20 mouse cellular contexts compared by ENCODE assay signal in the genomic region with DNA sequence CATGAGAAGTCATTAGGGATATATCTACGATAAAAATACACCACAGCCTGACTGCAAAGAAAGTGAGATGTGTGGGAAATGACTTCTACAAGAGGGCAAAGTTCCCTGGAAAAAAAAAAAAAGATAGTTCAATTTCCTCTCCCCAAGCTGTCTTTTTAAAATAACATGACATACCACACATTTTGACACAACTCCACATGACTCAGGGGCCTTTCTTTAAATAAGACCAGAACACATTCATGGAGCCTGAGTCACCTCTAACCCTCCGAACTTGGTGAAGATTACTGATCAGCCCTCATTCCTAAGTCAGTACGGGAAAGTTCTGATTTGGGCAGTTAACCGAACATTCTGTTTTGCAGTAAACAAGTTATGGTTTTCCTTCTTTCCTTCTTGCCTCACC.
DNase-seq lines count a peak whose midpoint lies in the region; ATAC-seq and TF ChIP-seq lines count a peak whose summit lies in the region.
"Had no signal": no experiment of that assay in that cellular context is flagged by ENCODE, and none has a peak within 500 bp of the region (broad histone marks: within the 10 kb centered on the region; RNA-seq: fewer than 3 reads in every experiment).

No protein-coding gene starts in this region.

- 0 out of 2 replicates have a peak, but pooled peaks cover 6% of the 10 kb centered on the region for H3K4me1 ChIP-seq in heart, embryonic 10.5 days
- H3K4me1 ChIP-seq in testis, adult 2 months (ENCODE audit: control insufficient read depth, insufficient read depth, low read length): no peaks in the 10 kb centered on the region
- H3K4me1 ChIP-seq in intestine, postnatal 0 days (replicated peaks; ENCODE audit: control insufficient read depth, insufficient read depth, low read length): no peaks in the 10 kb centered on the region
- H3K4me1 ChIP-seq: hindbrain, embryonic 13.5 days; limb, embryonic 12.5 days; midbrain, embryonic 10.5 days had no signal

- ATAC-seq in intestine, postnatal 0 days: no peak
- ATAC-seq: liver, postnatal 0 days had no signal

- no peak overlapping the region for H3K4me3 ChIP-seq in heart, embryonic 10.5 days
- H3K4me3 ChIP-seq in testis, adult 2 months (ENCODE audit: control insufficient read depth, low read depth, low read length): no peak overlapping the region
- H3K4me3 ChIP-seq in intestine, postnatal 0 days (ENCODE audit: low read depth, low read length): no peak overlapping the region
- H3K4me3 ChIP-seq: erythroblast, embryonic 14.5 days; hindbrain, embryonic 13.5 days; limb, embryonic 12.5 days; midbrain, embryonic 10.5 days had no signal

- H3K9ac ChIP-seq in intestine, postnatal 0 days (ENCODE audit: low read depth, low read length): no peak overlapping the region
- H3K9ac ChIP-seq: hindbrain, embryonic 13.5 days; limb, embryonic 12.5 days; liver, postnatal 0 days had no signal

- no peaks in the 10 kb centered on the region for H3K9me3 ChIP-seq in heart, embryonic 10.5 days
- no peaks in the 10 kb centered on the region for H3K9me3 ChIP-seq in intestine, postnatal 0 days (ENCODE audit: control insufficient read depth)
- H3K9me3 ChIP-seq: hindbrain, embryonic 13.5 days; limb, embryonic 12.5 days; midbrain, embryonic 10.5 days had no signal

- H3K27ac ChIP-seq in heart, embryonic 10.5 days: no peak overlapping the region
- H3K27ac ChIP-seq in testis, adult 2 months (ENCODE audit: control insufficient read depth, insufficient read depth, low read depth, low read length): peak overlapping the region; percentile 36; the same call in 1 of the 2 replicates
- H3K27ac ChIP-seq in intestine, postnatal 0 days (ENCODE audit: low read depth, low read length): no peak overlapping the region
- H3K27ac ChIP-seq: hindbrain, embryonic 13.5 days; limb, embryonic 12.5 days; midbrain, embryonic 10.5 days had no signal

- TF ChIP-seq CTCF in testis, adult 2 months (IDR thresholded peaks at IDR 0.05; ENCODE audit: control insufficient read depth, insufficient read depth, insufficient replicate concordance, low read depth, low read length): no peak
- no peak for TF ChIP-seq CTCF in intestine, postnatal 0 days (IDR thresholded peaks at IDR 0.05; ENCODE audit: low read depth)

- WGBS in heart, embryonic 10.5 days: 31% methylated on average over 4 of the region's 4 CpGs
- WGBS in intestine, postnatal 0 days: 60% methylated on average over 4 of the region's 4 CpGs

- no peaks in the 10 kb centered on the region for H3K27me3 ChIP-seq in heart, embryonic 10.5 days (ENCODE audit: insufficient read depth, poor library complexity, severe bottlenecking)
- H3K27me3 ChIP-seq in testis, adult 2 months (ENCODE audit: control insufficient read depth, insufficient read depth, low read length): no peaks in the 10 kb centered on the region
- no peaks in the 10 kb centered on the region for H3K27me3 ChIP-seq in intestine, postnatal 0 days (replicated peaks; ENCODE audit: control insufficient read depth, insufficient read depth, low read length)
- H3K27me3 ChIP-seq: hindbrain, embryonic 13.5 days; limb, embryonic 12.5 days had no signal

- DNase-seq in heart, adult 11 months: peak; percentile 92
- DNase-seq in heart, embryonic 10.5 days (ENCODE audit: low spot score): no peak
- no peak for DNase-seq in testis, postnatal 14 days (ENCODE audit: low spot score)
- peak; percentile 33 for DNase-seq in embryo, embryonic 11 days
- DNase-seq in yolk sac, embryonic 10.5 days (ENCODE audit: low spot score): peak; percentile 4
- DNase-seq in layer of hippocampus, adult 11-12 months (ENCODE audit: low spot score): no peak
- DNase-seq: cerebellum, adult 11 months; cerebellum, postnatal 36 days; gastrocnemius, postnatal 25 days; kidney, adult 11 months; kidney, postnatal 36 days; liver, postnatal 0 days; right cerebral cortex, postnatal 14 days; thymus, postnatal 36 days had no signal

- no peak for TF ChIP-seq POLR2A in testis, adult 2 months (IDR thresholded peaks at IDR 0.05; ENCODE audit: control insufficient read depth, low read depth, low read length)

- H3K4me2 ChIP-seq in intestine, postnatal 0 days (replicated peaks; ENCODE audit: low read depth): no peak overlapping the region
- H3K4me2 ChIP-seq: hindbrain, embryonic 13.5 days; limb, embryonic 12.5 days had no signal

- no peaks in the 10 kb centered on the region for H3K36me3 ChIP-seq in heart, embryonic 10.5 days
- H3K36me3 ChIP-seq in testis, adult 2 months (ENCODE audit: control insufficient read depth, insufficient read depth, low read length): no peaks in the 10 kb centered on the region
- no peaks in the 10 kb centered on the region for H3K36me3 ChIP-seq in intestine, postnatal 0 days (ENCODE audit: control insufficient read depth, insufficient read depth)
- H3K36me3 ChIP-seq: hindbrain, embryonic 13.5 days; limb, embryonic 12.5 days; midbrain, embryonic 10.5 days had no signal

Comparison
In these comparisons a context has a peak if more than half of its experiments do, and no peak if none do; other contexts are left out.
1. DNase-seq: peak in heart, adult 11 months (single experiment), embryo, embryonic 11 days (single experiment) and yolk sac, embryonic 10.5 days (single experiment); none in heart, embryonic 10.5 days (single experiment), testis, postnatal 14 days (single experiment) and layer of hippocampus, adult 11-12 months (single experiment).